Mouse (Mus musculus): Measurements from ENCODE around the gene Kif4. TPM values are rescaled to one million over a fixed set of nuclear protein-coding genes. Genes with fewer than 3 reads are reported as not detected.

The Kif4 gene
- total RNA-seq, 2 experiments from 2014 or later, result 0.25 to 0.66 TPM

DNA sequence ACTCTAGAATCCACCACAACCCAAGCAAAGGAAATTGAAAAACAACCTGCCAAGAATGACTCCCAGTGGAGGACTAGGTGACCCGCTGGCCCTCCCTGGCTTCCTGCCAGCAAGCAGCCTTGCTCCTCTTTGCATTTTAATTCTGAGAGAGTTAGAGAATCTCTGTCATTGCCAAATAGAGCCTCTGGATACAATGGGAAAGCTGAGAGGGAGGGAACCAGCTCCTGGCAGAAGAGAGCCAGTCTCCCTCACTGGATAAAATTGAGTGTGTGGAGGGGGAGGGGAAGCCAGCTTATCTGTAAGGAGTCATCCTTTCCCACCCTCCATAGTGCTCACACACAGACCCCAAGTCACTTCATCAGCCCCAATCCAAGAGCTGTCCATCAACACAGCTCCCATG is 103.4 kb downstream of the Kif4 start:
- no peak for DNase-seq
- intact Hi-C loops (cut with DNase I), result no loop called here

DNA sequence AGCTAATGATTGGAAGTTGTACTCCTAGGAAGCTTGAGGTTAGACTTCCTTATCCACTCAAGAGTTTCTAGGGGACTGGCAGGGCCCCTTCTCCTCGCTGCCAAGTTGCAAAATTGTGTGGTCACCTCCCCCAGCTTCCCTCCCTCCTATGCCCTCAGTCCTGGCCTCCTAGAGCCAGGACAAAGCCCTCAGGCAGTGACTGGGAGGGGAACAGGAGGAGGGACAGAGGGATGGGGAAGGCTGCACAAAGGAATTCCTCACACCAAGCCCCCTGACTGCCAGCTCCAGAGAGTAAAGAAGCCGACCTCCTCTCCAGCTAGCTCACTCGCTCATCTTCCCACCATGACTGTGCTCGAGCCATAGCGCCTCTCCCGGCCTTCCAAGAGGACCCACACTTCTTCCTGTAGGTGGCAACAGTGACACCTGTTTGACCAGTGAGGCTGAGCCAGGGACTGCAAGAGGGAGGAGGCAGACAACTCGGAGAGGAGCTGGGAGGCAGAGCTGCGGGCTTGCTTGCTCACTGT is 104.2 kb downstream of the Kif4 start, which contains the start of gene Gdpd2:
Gene Gdpd2, plus strand, starts transcription at position 209 of the 524 bp plus-strand sequence.
- no peak for DNase-seq
- intact Hi-C loops (cut with DNase I), result loop anchor here (10.0 kb wide), 1 partner anchor 105 kb away; the partner anchor contains the start of genes Kif4 and Pdzd11

- intact Hi-C loops (cut with DNase I), result loop anchor here (10.0 kb wide), 1 partner anchor 105 kb away; the partner anchor contains the start of genes Kif4 and Pdzd11
- no peak for DNase-seq
Measured at GRCm38 (mm10) chrX:100730266-100730665, 104.7 kb downstream of the Kif4 start.

DNA sequence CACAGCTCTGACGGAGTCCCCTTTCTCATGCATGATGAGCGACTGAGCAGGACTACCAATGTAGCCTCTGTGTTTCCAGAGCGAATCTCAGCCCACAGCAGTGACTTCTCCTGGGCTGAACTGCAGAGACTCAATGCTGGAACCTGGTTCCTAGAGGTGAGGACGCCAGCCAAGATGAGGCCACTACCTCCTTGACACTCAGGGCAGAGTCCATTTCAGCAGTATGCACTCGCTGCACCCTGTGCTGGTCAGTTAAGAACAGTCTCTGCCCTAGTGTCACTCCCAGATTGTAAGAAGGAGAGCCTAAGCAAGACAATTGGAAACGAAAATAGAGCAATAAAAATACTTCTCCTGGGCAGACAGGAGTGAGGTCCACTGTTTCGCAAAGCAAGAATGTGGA is 108.8 kb downstream of the Kif4 start:
- no peak for DNase-seq
- intact Hi-C loops (cut with DNase I), result loop anchor here (10.0 kb wide), 1 partner anchor 110 kb away; the partner anchor contains the start of genes Kif4 and Pdzd11

GRCm38 (mm10) chrX:100738918-100739317 is 113.4 kb downstream of the Kif4 start:
- intact Hi-C loops (cut with DNase I), result loop anchor here (10.0 kb wide), 1 partner anchor 114 kb away; the partner anchor contains the start of genes Kif4 and Pdzd11
- DNase-seq, result peak; percentile 41 to 65

- DNase-seq, result no peak
- intact Hi-C loops (cut with DNase I), result loop anchor here (10.0 kb wide), 1 partner anchor 115 kb away; the partner anchor contains the start of genes Kif4 and Pdzd11
Measured at GRCm38 (mm10) chrX:100739443-100739842, 113.9 kb downstream of the Kif4 start.

GRCm38 (mm10) chrX:100740785-100741184 is 115.2 kb downstream of the Kif4 start:
- intact Hi-C loops (cut with DNase I), result no loop called here
- DNase-seq, result no peak

DNA sequence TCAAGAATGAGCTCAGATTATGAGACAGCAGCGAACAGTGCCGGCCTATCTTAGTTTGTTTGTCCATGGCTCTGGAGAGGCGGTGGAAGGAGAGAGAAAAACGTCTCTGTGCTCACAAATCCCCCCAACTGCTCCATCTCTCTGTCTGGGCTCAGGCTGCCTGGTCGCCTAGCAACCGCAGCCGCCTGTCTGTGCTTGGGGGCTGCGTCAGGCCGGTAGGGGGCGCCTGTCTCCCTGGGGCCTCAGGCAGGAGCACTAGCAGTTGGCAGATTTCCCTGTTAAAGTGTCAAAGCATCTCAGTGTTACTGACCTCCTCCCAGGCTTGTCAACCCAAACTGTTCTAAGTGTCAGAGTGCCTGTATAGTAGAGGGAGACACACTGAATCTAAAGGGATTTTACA is 116.4 kb downstream of the Kif4 start:
- intact Hi-C loops (cut with DNase I), result no loop called here
- DNase-seq, result peak in 1 of 2 experiments; percentile 31

DNA sequence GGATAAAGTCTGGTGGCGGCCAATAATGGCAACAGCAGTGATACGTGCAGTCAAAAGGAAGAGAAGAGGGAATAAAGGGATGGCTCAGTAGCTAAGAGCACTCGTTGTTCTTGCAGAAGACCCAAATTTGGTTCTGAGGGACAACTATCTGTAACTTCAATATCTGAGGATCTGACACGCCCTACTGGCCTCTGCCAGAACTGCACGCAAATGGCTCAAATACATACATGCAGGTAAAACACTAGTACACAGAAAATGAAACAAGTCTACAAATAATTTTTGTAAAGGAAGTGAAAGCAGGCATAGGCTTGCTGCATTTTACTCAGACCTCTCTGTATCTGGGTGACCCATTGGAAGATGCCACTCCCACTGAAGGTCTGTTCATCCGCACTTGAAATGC is 140.3 kb downstream of the Kif4 start:
- no peak for DNase-seq
- intact Hi-C loops (cut with DNase I), result no loop called here

DNA sequence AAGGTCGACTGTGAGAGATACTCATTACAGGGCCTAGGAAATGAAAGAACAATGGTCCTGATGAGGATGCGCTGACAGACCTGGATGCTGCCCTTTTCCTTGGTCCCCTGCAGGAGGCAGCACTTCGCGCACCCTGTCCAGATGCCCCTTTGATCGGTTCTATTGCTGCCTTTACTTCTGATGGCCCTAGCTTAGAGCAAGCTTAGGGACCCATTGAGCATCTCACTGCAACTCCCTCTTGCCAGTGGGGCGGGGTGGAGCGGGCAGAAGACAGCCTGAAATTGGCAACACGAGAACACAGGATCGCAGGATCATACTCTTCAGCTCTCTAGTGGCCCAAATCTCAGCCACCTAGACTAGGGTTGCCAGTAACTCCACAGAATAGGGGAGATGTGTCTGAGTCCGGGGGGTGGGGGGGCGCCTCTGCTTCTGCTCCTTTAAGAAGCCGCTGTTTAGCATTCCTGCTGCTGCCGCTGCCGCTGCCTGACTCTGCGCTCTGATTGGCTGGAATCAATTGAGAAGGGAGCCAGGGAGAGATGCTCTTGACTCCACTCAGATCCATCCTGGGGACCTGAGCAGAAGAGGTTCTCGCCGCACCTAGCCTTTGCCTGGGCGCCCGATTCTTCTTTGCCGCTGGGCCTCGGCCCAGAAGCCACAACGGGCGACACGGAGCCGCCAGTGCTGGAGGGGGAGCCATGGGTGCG is 141.8 kb downstream of the Kif4 start, which contains the start of gene Dlg3:
Gene Dlg3, plus strand, starts transcription at position 542 of the 704 bp plus-strand sequence.
- intact Hi-C loops (cut with DNase I), result no loop called here
- no peak for DNase-seq

GRCm38 (mm10) chrX:100767885-100768626 is 142.5 kb downstream of the Kif4 start:
- no peak for DNase-seq
- intact Hi-C loops (cut with DNase I), result no loop called here

- intact Hi-C loops (cut with DNase I), result no loop called here
Measured at GRCm38 (mm10) chrX:100769281-100769680, 143.7 kb downstream of the Kif4 start.

DNA sequence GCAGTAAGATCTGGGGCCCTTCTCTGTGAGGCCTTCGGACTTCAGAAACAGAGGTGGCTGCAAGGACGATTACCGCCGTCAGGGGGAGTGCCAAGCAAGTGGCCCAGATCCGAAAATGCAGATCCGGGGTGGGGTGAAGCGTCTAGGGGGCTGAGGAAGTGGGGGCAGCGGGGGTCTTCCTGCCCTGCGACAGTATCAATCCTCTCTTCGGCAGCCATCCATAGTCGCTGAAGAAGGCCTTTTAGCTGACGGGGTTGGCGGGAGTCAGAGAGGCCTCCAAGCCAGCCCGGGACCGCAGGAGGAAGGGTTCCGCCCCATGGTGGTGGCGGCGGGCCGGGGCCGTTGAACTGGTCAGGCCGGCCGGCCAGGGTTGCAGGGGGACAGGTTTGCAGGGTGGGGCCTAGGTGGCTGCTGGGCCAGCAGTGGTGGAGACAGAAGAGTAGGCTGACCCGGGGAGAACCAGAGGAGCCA is 148.8 kb downstream of the Kif4 start:
- intact Hi-C loops (cut with DNase I), result loop anchor here (10.0 kb wide), 2 partner anchors 170 to 560 kb away; no protein-coding TSS in a partner anchor
- peak; percentile 44 to 52 for DNase-seq

More at GRCm38 (mm10) chrX:100769281-100769680, 143.7 kb downstream of the Kif4 start:
- DNase-seq, result no peak

DNA sequence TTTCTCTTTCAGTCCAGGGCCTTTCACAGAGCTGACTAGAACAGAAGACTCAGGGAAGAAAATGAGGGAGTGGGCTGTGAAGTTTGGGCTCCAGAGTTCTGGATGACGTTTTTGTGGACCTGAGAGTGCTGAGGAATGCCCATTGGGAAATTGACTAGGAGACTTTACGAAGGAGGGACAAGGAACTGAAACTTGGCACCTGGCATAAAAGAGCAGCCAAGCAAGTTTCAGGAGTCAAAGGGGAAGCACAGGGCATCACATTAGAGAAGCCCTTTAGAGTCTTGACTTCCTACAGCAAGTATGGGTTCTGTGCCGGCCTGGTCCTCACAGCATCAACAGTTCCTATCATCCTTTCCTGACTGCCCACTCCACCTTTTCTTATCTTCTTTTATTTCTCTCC is 149.9 kb downstream of the Kif4 start:
- no peak for DNase-seq
- intact Hi-C loops (cut with DNase I), result loop anchor here (10.0 kb wide), 2 partner anchors 169 to 559 kb away; no protein-coding TSS in a partner anchor

- DNase-seq, result peak in 1 of 2 experiments; percentile 29
- intact Hi-C loops (cut with DNase I), result loop anchor here (10.0 kb wide), 2 partner anchors 168 to 558 kb away; no protein-coding TSS in a partner anchor
Measured at GRCm38 (mm10) chrX:100776494-100776893, 151.0 kb downstream of the Kif4 start.

Other genes starting within 250 kb of the Kif4 start
- not detected for gene Otud6a, start 196.7 kb upstream of the Kif4 start, total RNA-seq (2021)
- under 1 TPM in 1 of 2 experiments, not detected in 1; 0.18 TPM for gene Awat2, start 183.0 kb upstream of the Kif4 start, total RNA-seq (2021)
- 10 to 100 TPM; 29.8 to 37.4 TPM for gene Igbp1, start 131.4 kb upstream of the Kif4 start, total RNA-seq (2021)
- under 1 TPM; 0.12 to 0.23 TPM for gene Dgat2l6, start 100.9 kb upstream of the Kif4 start, total RNA-seq (2021)
- gene Awat1, start 53.5 kb upstream of the Kif4 start, total RNA-seq (2021), result not detected
- gene P2ry4, start 30.9 kb upstream of the Kif4 start, total RNA-seq (2021), result not detected
- not detected for gene Arr3, start 20.2 kb upstream of the Kif4 start, total RNA-seq (2021)
- 10 to 100 TPM; 13.8 to 14.2 TPM for gene Pdzd11, start 831 bp downstream of the Kif4 start, total RNA-seq (2021)
- gene Gdpd2, start 104.1 kb downstream of the Kif4 start, total RNA-seq (2021), result not detected
- gene Dlg3, start 142.0 kb downstream of the Kif4 start, total RNA-seq (2021), result 1 to 10 TPM; 1.2 to 1.8 TPM

Measured in gastrocnemius, postnatal 36 days (tissue).